Mouse (Mus musculus): Measurements from ENCODE around the gene Slc30a2.
"Not testable (repeated sequence)": the region's sequence is repeated elsewhere in the genome, so short reads cannot be mapped to it uniquely, and the experiment has no call there.

The Slc30a2 gene

DNA sequence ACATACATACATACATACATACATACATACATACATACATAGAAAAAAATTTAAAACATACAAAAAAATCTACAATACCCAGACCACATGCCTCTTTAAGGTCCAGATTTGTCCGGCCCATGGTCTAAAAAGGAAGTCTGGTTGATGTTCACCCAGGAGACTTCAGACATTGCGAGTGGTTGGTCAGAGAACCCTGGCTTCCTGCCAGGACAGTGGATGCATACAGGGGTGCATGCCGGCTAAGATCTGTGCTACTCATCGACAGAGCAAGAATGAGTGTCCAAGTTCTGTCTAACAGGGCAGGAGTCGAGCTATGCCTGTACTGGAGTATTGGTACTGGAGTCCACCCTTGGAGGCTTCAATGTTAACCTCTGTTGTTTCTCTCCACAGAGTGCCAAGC is 18.3 kb upstream of the Slc30a2 start:
- no peak for DNase-seq

DNA sequence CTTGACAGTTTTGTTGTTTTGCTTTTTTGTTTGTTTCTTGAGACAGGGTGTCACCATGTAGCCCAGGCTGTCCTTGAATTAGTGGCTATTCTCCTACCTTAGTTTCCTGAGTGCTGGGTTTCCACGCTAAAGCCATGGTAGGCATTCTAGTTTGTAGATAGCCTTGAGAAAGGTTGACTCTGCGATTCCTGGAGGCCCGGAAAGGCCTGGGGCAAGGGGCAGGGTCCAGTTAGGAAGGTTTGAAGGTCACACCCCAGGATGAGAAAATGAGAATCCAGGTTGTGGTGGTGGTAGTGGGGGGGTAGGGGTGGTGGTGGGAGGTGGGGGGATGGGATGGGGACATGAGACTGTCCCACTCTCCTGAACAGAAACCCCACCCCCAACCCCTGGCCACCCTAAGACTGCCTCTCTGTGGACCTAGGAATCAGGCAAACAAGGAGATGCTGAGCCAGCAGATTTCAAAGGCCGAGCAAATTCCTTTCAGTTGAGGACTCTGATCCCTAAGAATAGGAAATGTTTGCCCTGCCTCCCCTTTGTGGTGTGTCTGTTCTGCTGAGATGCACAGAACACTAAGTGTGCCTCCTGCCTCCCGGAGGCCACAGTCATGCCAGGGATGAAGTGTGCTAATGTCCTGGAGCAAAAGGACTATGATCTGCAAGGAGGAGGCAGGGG is 16.0 kb upstream of the Slc30a2 start:
- DNase-seq, result no peak

DNA sequence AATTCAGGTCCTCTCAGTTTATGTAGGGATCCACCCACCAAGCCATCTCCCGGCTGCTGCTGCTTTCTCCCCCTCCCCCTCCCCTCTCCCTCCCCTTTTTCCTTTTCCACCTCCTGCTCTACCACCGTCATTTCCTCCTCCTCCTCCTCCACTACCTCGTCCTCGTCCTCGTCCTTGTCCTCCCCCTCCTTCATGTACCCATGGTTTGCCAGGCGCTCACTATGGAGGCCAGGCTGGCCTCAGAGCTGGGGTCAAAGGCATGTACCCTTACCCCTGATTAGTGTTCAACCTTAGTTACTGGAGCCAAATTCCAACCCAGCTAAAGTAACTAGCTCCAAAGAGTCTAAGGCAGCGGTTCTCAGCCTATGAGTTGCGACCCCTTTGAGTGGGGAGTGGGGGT is 14.8 kb upstream of the Slc30a2 start:
- DNase-seq, result no peak

- DNase-seq, result no peak
Observed at GRCm38 (mm10) chr4:134328832-134329231, 14.1 kb upstream of the Slc30a2 start.

- no peak for DNase-seq
Observed at GRCm38 (mm10) chr4:134330281-134330680, 12.7 kb upstream of the Slc30a2 start.

- DNase-seq, result not testable (repeated sequence)
Observed at GRCm38 (mm10) chr4:134341231-134341630, 1.8 kb upstream of the Slc30a2 start.

DNA sequence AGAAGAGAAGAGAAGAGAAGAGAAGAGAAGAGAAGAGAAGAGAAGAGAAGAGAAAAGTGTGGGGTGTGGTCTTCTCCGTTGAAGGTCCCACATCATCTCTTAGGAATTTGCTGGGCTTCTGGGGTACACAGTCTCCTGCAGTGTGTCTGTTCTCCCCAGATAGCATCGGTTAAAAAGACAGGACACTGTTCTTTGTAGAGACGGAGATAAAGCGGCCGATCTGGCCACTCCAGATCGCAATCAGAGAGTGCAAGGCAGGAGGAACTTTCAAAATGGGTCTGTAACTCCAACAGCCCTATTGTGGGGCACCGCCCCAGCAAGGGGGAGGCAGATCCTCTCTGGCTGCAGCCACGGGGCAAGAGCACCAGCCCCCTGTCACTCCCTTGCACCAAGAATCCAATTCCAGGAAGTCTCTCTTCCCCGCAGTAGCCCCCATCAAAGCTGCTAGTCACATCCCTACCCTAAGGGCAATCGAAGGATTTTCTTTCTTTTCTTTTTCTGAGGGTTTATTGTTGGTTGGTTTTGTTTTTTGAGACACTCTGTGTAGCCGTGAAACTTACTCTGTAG is 685 bp upstream of the Slc30a2 start:
- DNase-seq, result no peak

DNA sequence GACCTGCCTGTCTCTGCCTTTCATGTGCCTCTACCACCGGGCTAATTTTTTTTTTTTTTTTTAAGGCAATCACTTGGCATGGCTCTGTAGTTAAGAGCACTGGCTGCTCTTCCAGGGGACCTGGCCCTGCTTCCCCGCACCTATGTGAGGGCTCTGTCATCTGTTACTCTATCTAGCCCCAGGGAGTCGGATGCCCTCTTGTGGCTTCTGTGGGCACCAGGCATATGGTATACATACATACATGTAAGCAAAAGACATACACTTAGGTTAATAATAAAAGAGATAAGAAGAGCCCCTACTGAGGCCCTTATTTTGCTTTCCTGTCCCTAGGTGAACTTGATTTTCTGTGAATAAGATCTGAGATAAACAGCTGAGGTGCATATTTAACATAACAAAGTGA is 1.6 kb downstream of the Slc30a2 start:
- no peak for DNase-seq

- DNase-seq, result no peak
Observed at GRCm38 (mm10) chr4:134345802-134346201, 2.8 kb downstream of the Slc30a2 start.

DNA sequence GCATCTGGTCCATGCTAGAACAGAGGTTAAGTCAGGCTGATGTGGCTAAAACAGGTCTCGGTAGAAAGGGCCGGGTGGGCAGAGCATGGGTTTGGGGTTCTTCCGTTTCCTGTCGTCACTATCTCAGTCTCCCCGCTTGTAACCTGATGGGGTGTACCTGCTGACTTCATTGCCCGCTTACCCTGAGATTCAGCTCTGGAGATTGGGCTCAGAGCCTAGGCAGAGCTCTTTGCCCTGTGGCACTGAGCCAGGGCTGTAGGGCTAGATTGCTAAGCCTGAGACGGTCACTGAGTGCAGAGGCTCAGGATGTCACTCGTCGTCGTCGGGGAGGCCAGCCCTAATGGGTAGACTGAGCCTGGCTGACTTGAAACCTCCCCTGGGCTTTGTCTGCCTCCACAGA is 5.1 kb downstream of the Slc30a2 start:
- no peak for DNase-seq

- DNase-seq, result no peak
Observed at GRCm38 (mm10) chr4:134348545-134348944, 5.6 kb downstream of the Slc30a2 start.

DNA sequence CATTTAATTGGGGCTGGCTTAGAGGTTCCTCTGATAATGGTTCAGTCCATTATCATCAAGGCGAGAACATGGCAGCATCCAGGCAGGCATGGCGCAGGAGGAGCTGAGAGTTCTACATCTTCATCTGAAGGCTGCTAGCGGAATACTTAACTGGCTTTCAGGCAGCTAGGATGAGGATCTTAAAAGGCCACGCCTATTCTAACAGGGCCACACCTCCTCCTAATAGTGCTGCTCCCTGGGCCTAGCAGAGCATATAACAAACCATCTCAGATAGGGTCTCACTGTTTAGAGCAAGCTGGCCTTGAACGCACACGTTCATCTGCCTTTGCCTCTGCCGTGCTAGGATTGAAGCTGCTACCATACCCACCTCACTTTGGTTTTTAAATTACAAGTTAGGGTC is 6.8 kb downstream of the Slc30a2 start:
- DNase-seq, result no peak

GRCm38 (mm10) chr4:134350641-134351040 is 7.7 kb downstream of the Slc30a2 start:
- no peak for DNase-seq

- DNase-seq, result no peak
Observed at GRCm38 (mm10) chr4:134351329-134352260, 8.6 kb downstream of the Slc30a2 start.

GRCm38 (mm10) chr4:134352261-134352707 is 9.3 kb downstream of the Slc30a2 start:
- no peak for DNase-seq

GRCm38 (mm10) chr4:134352929-134353328 is 9.9 kb downstream of the Slc30a2 start:
- DNase-seq, result no peak

GRCm38 (mm10) chr4:134353527-134354409 is 10.8 kb downstream of the Slc30a2 start:
- DNase-seq, result no peak

- DNase-seq, result peak in 1 of 2 experiments; percentile 33
Observed at GRCm38 (mm10) chr4:134355841-134356452, 13.0 kb downstream of the Slc30a2 start.

- peak; percentile 84 to 89 for DNase-seq
Observed at GRCm38 (mm10) chr4:134356591-134357460, 13.8 kb downstream of the Slc30a2 start.

DNA sequence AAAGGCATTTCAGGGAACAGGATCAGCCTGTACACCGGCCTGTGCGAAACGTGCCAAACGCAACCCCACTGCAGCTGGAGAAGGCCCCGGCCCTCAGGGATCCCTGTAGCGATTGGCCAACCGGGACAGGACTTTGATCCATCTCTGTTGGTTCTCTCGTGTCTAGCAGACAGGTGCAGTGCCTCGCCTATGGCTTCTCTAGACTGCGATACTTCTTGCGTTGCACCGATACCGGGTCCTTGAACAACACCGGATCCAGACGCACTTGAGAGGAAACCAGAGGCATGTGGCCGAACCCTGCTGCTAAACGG is 14.4 kb downstream of the Slc30a2 start:
- DNase-seq, result no peak

GRCm38 (mm10) chr4:134359649-134360048 is 16.7 kb downstream of the Slc30a2 start:
- DNase-seq, result no peak

Measured in cerebellum, postnatal 25 days (tissue).